Mouse (Mus musculus) liver, adult 2 months (tissue): ENCODE measurements around the gene Tgfb2.

Experiments
- CTCF ChIP-seq: fragments of 200-500 bp; IDR thresholded peaks from 2 replicates; pipeline ENCODE4 v1.5.1; 2011; ENCODE audit warnings: low read depth, low read length, control low read depth
- POLR2A ChIP-seq: fragments of 200-500 bp; IDR thresholded peaks from 2 replicates; pipeline ENCODE4 v1.6.1; 2011; ENCODE audit warnings: low read length, control low read depth; ENCODE audit not compliant: insufficient read depth; ENCODE audit errors: extremely low read depth

DNA sequence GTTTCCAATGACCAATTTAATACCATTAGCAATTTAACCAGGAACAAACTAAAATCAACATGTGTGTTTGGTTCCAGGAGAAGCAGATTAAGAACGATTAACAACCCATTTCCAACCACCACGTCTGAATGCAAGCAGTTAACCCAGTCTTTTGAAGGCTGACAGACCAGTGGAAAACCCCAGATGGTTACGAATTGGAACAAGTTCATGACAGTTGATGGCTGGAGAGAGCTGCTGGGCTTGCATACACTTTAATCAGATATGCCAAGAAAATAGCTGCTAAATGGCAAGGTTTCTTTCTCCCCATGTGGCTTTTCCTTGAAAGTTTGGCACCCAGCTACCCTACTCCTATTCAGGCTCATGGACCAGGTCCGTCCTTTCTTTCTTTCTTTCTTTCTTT, 55.8 kb downstream of the Tgfb2 start:
- TF ChIP-seq CTCF (no peak), POLR2A (no peak)
